Mouse (Mus musculus) small intestine, adult 2 months (tissue): ENCODE data around the gene Olfr1277. TPM values are rescaled to one million over a fixed set of nuclear protein-coding genes. Genes with fewer than 3 reads are reported as not detected.

Experiments used
- H3K27ac ChIP-seq: fragments of 200-500 bp; 2 replicates; pipeline ENCODE4 v1.5.1; 2012; ENCODE audit warnings: low read depth, low read length, control low read depth, inconsistent platforms; ENCODE audit not compliant: insufficient read depth
- H3K27me3 ChIP-seq: fragments of 200-500 bp; 2 replicates; pipeline ENCODE4 v1.6.1; 2012; ENCODE audit warnings: mild to moderate bottlenecking, moderate library complexity, low read length, inconsistent platforms; ENCODE audit not compliant: control insufficient read depth, insufficient read depth
- H3K36me3 ChIP-seq: fragments of 200-500 bp; 2 replicates; pipeline ENCODE4 v1.6.1; 2012; ENCODE audit warnings: mild to moderate bottlenecking, low read length, control low read depth, inconsistent platforms; ENCODE audit not compliant: control insufficient read depth, insufficient read depth
- H3K4me1 ChIP-seq: fragments of 200-500 bp; 2 replicates; pipeline ENCODE4 v1.6.1; 2012; ENCODE audit warnings: low read length, inconsistent platforms, mixed read lengths; ENCODE audit not compliant: control insufficient read depth, insufficient read depth, insufficient read length
- H3K4me3 ChIP-seq: fragments of 200-500 bp; 2 replicates; pipeline ENCODE4 v1.5.1; 2012; ENCODE audit warnings: low read depth, mild to moderate bottlenecking, control low read depth, inconsistent platforms, low read length, moderate library complexity
- CTCF ChIP-seq: fragments of 200-500 bp; IDR thresholded peaks from 2 replicates; pipeline ENCODE4 v1.5.1; 2012; ENCODE audit warnings: low read depth, mild to moderate bottlenecking, control low read depth, inconsistent platforms, low read length, moderate library complexity, mixed read lengths; ENCODE audit not compliant: insufficient replicate concordance, insufficient read length; ENCODE audit errors: extremely low read depth
- WGBS: fragments of 180-500 bp; shearing (Covaris S2); methylation state at CpG from one replicate; pipeline ENCODE4 v1.1.7; 2018; 5-methylcytosine and 5-hydroxymethylcytosine counted together
- polyA plus RNA-seq: library from polyadenylated mRNA; depleted of rRNA; stranded (reverse); fragments of >200 nt; gene quantifications from 2 replicates; pipeline ENCODE4 v1.2.3, GENCODE M21; 2012; rRNA removed

Olfr1277 gene
- polyA plus RNA-seq, 1 experiment = not detected

DNA sequence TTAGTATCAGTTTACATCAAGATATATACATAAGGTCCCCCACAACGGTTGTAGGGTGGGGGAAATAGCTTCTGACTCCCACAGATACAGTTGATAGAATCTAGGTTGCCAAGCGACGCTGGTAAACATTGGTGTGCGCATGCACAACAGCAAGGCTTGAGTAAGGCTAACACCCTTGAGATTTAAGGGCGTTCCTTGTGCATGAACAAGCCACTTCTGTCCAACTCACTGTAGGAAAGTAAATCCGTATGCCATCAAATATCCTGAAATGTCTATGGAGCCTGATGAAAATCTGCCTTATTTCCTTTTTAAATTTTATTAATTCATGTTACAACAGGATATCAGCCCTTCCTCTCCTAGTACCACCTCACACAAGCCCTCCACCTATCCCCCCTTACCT lies 44.4 kb downstream of the Olfr1277 start, which contains the start of gene 4930430A15Rik:
Gene 4930430A15Rik, minus strand, starts transcription at position 101 of the 400 bp plus-strand sequence.
- H3K4me3 ChIP-seq = no peak within 1 kb of the TSS
- no peaks in the 10 kb centered on the region for H3K4me1 ChIP-seq
- H3K27me3 ChIP-seq = no peaks in the 10 kb centered on the region
- no peak for TF ChIP-seq CTCF
- WGBS = 78% methylated on average over 6 of the region's 6 CpGs
- H3K36me3 ChIP-seq = no peaks in the 10 kb centered on the region
- no peak within 1 kb of the TSS for H3K27ac ChIP-seq

Other genes starting within 250 kb of the Olfr1277 start
- gene Gm13941, start 168.1 kb downstream of the Olfr1277 start, polyA plus RNA-seq = not detected in 2 replicates
- gene Gm15130, start 121.2 kb downstream of the Olfr1277 start, polyA plus RNA-seq = not detected in 2 replicates
- not detected in 2 replicates for gene 4930430A15Rik, start 44.5 kb downstream of the Olfr1277 start, polyA plus RNA-seq
- not detected in 2 replicates for gene Olfr1275, start 38.8 kb downstream of the Olfr1277 start, polyA plus RNA-seq
- gene Olfr1276, start 19.6 kb downstream of the Olfr1277 start, polyA plus RNA-seq = not detected in 2 replicates
- not detected in 2 replicates for gene Olfr1278, start 16.0 kb upstream of the Olfr1277 start, polyA plus RNA-seq
- gene Olfr1279, start 26.5 kb upstream of the Olfr1277 start, polyA plus RNA-seq = not detected in 2 replicates
- not detected in 2 replicates for gene Olfr1280, start 39.9 kb upstream of the Olfr1277 start, polyA plus RNA-seq
- not detected in 2 replicates for gene Olfr1281, start 52.4 kb upstream of the Olfr1277 start, polyA plus RNA-seq
- not detected in 2 replicates for gene Olfr1282, start 62.0 kb upstream of the Olfr1277 start, polyA plus RNA-seq
- not detected in 2 replicates for gene Olfr1283, start 92.7 kb upstream of the Olfr1277 start, polyA plus RNA-seq
- not detected in 2 replicates for gene Olfr1284, start 101.4 kb upstream of the Olfr1277 start, polyA plus RNA-seq
- gene Olfr1286, start 149.0 kb upstream of the Olfr1277 start, polyA plus RNA-seq = not detected in 2 replicates
- not detected in 2 replicates for gene Olfr1287, start 175.0 kb upstream of the Olfr1277 start, polyA plus RNA-seq
- gene Olfr1288, start 200.0 kb upstream of the Olfr1277 start, polyA plus RNA-seq = not detected in 2 replicates
- not detected in 2 replicates for gene Olfr1289, start 206.7 kb upstream of the Olfr1277 start, polyA plus RNA-seq
- not detected in 2 replicates for gene Olfr1290, start 219.7 kb upstream of the Olfr1277 start, polyA plus RNA-seq
- not detected in 2 replicates for gene Olfr1291-ps1, start 223.1 kb upstream of the Olfr1277 start, polyA plus RNA-seq